Mouse (Mus musculus): ENCODE measurements around the gene Tubgcp2. TPM values are rescaled to one million over a fixed set of nuclear protein-coding genes. Genes with fewer than 3 reads are reported as not detected.
A peak's percentile ranks its signal among the peaks of the same experiment; 100 is the strongest.

Gene Tubgcp2
- polyA plus RNA-seq, 1 experiment from 2014 or later = 58.7 TPM

- Histone ChIP-seq H3K4me2 (replicated peaks) (no peak overlapping the region), H3K9ac (no peak overlapping the region), H3K4me1 (replicated peaks; ENCODE audit: control insufficient read depth, insufficient read depth, low read length) (no peaks in the 10 kb centered on the region), H3K27me3 (ENCODE audit: control insufficient read depth, insufficient read depth, low read length) (no peaks in the 10 kb centered on the region), H3K27ac (no peak overlapping the region), H3K9me3 (ENCODE audit: control insufficient read depth, low read length) (no peaks in the 10 kb centered on the region), H3K36me3 (replicated peaks; ENCODE audit: control insufficient read depth, insufficient read depth) (no peaks in the 10 kb centered on the region), H3K4me3 (replicated peaks; ENCODE audit: low read length) (no peak overlapping the region)
- WGBS = 56% methylated on average over 4 of the region's 4 CpGs
- ATAC-seq (ENCODE audit: low FRiP score) (no peak), DNase-seq (ENCODE audit: low spot score) (no peak)
Observed at GRCm38 (mm10) chr7:139963814-139964213, 72.7 kb downstream of the Tubgcp2 start.

- Histone ChIP-seq H3K4me3 (replicated peaks; ENCODE audit: low read length) (no peak overlapping the region), H3K9me3 (ENCODE audit: control insufficient read depth, low read length) (no peaks in the 10 kb centered on the region), H3K9ac (no peak overlapping the region), H3K27me3 (ENCODE audit: control insufficient read depth, insufficient read depth, low read length) (no peaks in the 10 kb centered on the region), H3K4me1 (replicated peaks; ENCODE audit: control insufficient read depth, insufficient read depth, low read length) (peaks cover 3% of the 10 kb centered on the region; the same call in 1 of the 2 replicates), H3K4me2 (replicated peaks) (no peak overlapping the region), H3K36me3 (replicated peaks; ENCODE audit: control insufficient read depth, insufficient read depth) (no peaks in the 10 kb centered on the region), H3K27ac (no peak overlapping the region)
- ATAC-seq (ENCODE audit: low FRiP score) (no peak), DNase-seq (ENCODE audit: low spot score) (no peak)
- 89% methylated on average over 10 of the region's 10 CpGs for WGBS
Observed at GRCm38 (mm10) chr7:139961141-139961540, 75.3 kb downstream of the Tubgcp2 start.

- ATAC-seq (ENCODE audit: low FRiP score) (peak; percentile 49), DNase-seq (ENCODE audit: low spot score) (no peak)
- H3K36me3 ChIP-seq (replicated peaks; ENCODE audit: control insufficient read depth, insufficient read depth) = no peaks in the 10 kb centered on the region
- H3K9ac ChIP-seq = no peak overlapping the region; the same call in 1 of the 2 replicates
- H3K27me3 ChIP-seq (ENCODE audit: control insufficient read depth, insufficient read depth, low read length) = 0 out of 2 replicates have a peak, but pooled peaks cover 6% of the 10 kb centered on the region
- no peak overlapping the region for H3K27ac ChIP-seq
- 29% methylated on average over 11 of the region's 11 CpGs for WGBS
- no peak overlapping the region for H3K4me2 ChIP-seq (replicated peaks)
- H3K4me1 ChIP-seq (replicated peaks; ENCODE audit: control insufficient read depth, insufficient read depth, low read length) = peaks cover 3% of the 10 kb centered on the region; the same call in 1 of the 2 replicates
- no peaks in the 10 kb centered on the region for H3K9me3 ChIP-seq (ENCODE audit: control insufficient read depth, low read length)
- no peak overlapping the region for H3K4me3 ChIP-seq (replicated peaks; ENCODE audit: low read length)
Observed at GRCm38 (mm10) chr7:139957958-139958357, 78.5 kb downstream of the Tubgcp2 start.

- Histone ChIP-seq H3K27ac (no peak overlapping the region), H3K9ac (no peak overlapping the region), H3K4me1 (replicated peaks; ENCODE audit: control insufficient read depth, insufficient read depth, low read length) (peaks cover 3% of the 10 kb centered on the region; the same call in 1 of the 2 replicates), H3K4me3 (replicated peaks; ENCODE audit: low read length) (no peak overlapping the region), H3K4me2 (replicated peaks) (no peak overlapping the region), H3K27me3 (ENCODE audit: control insufficient read depth, insufficient read depth, low read length) (0 out of 2 replicates have a peak, but pooled peaks cover 6% of the 10 kb centered on the region), H3K36me3 (replicated peaks; ENCODE audit: control insufficient read depth, insufficient read depth) (no peaks in the 10 kb centered on the region), H3K9me3 (ENCODE audit: control insufficient read depth, low read length) (no peaks in the 10 kb centered on the region)
- no peak for DNase-seq (ENCODE audit: low spot score)
- ATAC-seq (ENCODE audit: low FRiP score) = no peak
- 67% methylated on average over 11 of the region's 11 CpGs for WGBS
Observed at GRCm38 (mm10) chr7:139957437-139957836, 79.0 kb downstream of the Tubgcp2 start.

GRCm38 (mm10) chr7:139956658-139957057, 79.8 kb downstream of the Tubgcp2 start:
- H3K9ac ChIP-seq = no peak overlapping the region
- H3K4me1 ChIP-seq (replicated peaks; ENCODE audit: control insufficient read depth, insufficient read depth, low read length) = peaks cover 3% of the 10 kb centered on the region; the same call in 1 of the 2 replicates
- H3K27ac ChIP-seq = no peak overlapping the region
- DNase-seq (ENCODE audit: low spot score) (no peak), ATAC-seq (ENCODE audit: low FRiP score) (no peak)
- H3K36me3 ChIP-seq (replicated peaks; ENCODE audit: control insufficient read depth, insufficient read depth) = no peaks in the 10 kb centered on the region
- no peak overlapping the region for H3K4me3 ChIP-seq (replicated peaks; ENCODE audit: low read length)
- H3K27me3 ChIP-seq (ENCODE audit: control insufficient read depth, insufficient read depth, low read length) = peaks cover 12% of the 10 kb centered on the region; the same call in 1 of the 2 replicates
- no peak overlapping the region for H3K4me2 ChIP-seq (replicated peaks)
- H3K9me3 ChIP-seq (ENCODE audit: control insufficient read depth, low read length) = no peaks in the 10 kb centered on the region
- WGBS = 80% methylated on average over 3 of the region's 3 CpGs

- Histone ChIP-seq H3K9me3 (ENCODE audit: control insufficient read depth, low read length) (no peaks in the 10 kb centered on the region), H3K4me2 (replicated peaks) (no peak overlapping the region), H3K4me3 (replicated peaks; ENCODE audit: low read length) (no peak overlapping the region), H3K27me3 (ENCODE audit: control insufficient read depth, insufficient read depth, low read length) (peaks cover 21% of the 10 kb centered on the region; the same call in 1 of the 2 replicates), H3K4me1 (replicated peaks; ENCODE audit: control insufficient read depth, insufficient read depth, low read length) (peaks cover 4% of the 10 kb centered on the region; the same call in 1 of the 2 replicates), H3K36me3 (replicated peaks; ENCODE audit: control insufficient read depth, insufficient read depth) (no peaks in the 10 kb centered on the region), H3K9ac (no peak overlapping the region), H3K27ac (no peak overlapping the region)
- no peak for ATAC-seq (ENCODE audit: low FRiP score)
- no peak for DNase-seq (ENCODE audit: low spot score)
- WGBS = 83% methylated on average over 4 of the region's 4 CpGs
Observed at GRCm38 (mm10) chr7:139955505-139955904, 81.0 kb downstream of the Tubgcp2 start.

GRCm38 (mm10) chr7:139951991-139952633, 84.4 kb downstream of the Tubgcp2 start:
- peaks cover 7% of the 10 kb centered on the region; the same call in 1 of the 2 replicates for H3K4me1 ChIP-seq (replicated peaks; ENCODE audit: control insufficient read depth, insufficient read depth, low read length)
- peaks cover 51% of the 10 kb centered on the region for H3K27me3 ChIP-seq (ENCODE audit: control insufficient read depth, insufficient read depth, low read length)
- WGBS = 49% methylated on average over 6 of the region's 6 CpGs

GRCm38 (mm10) chr7:139951079-139951478, 85.4 kb downstream of the Tubgcp2 start:
- Histone ChIP-seq H3K4me2 (replicated peaks) (peak overlapping the region; percentile 67), H3K9me3 (ENCODE audit: control insufficient read depth, low read length) (no peaks in the 10 kb centered on the region), H3K27ac (no peak overlapping the region), H3K4me3 (replicated peaks; ENCODE audit: low read length) (peak overlapping the region; percentile 33), H3K9ac (no peak overlapping the region), H3K4me1 (replicated peaks; ENCODE audit: control insufficient read depth, insufficient read depth, low read length) (peaks cover 7% of the 10 kb centered on the region; the same call in 1 of the 2 replicates), H3K27me3 (ENCODE audit: control insufficient read depth, insufficient read depth, low read length) (peaks cover 62% of the 10 kb centered on the region), H3K36me3 (replicated peaks; ENCODE audit: control insufficient read depth, insufficient read depth) (no peaks in the 10 kb centered on the region)
- WGBS = 9% methylated on average over 16 of the region's 16 CpGs
- no peak for ATAC-seq (ENCODE audit: low FRiP score)
- DNase-seq (ENCODE audit: low spot score) = no peak

More at GRCm38 (mm10) chr7:139951991-139952633, 84.4 kb downstream of the Tubgcp2 start:
- H3K4me2 ChIP-seq (replicated peaks) = no peak overlapping the region
- no peaks in the 10 kb centered on the region for H3K9me3 ChIP-seq (ENCODE audit: control insufficient read depth, low read length)
- no peak for ATAC-seq (ENCODE audit: low FRiP score)
- no peak for DNase-seq (ENCODE audit: low spot score)
- H3K4me3 ChIP-seq (replicated peaks; ENCODE audit: low read length) = no peak overlapping the region
- no peak overlapping the region for H3K9ac ChIP-seq
- no peaks in the 10 kb centered on the region for H3K36me3 ChIP-seq (replicated peaks; ENCODE audit: control insufficient read depth, insufficient read depth)
- H3K27ac ChIP-seq = no peak overlapping the region

- WGBS = 1% methylated on average over 33 of the region's 33 CpGs
- no peak for DNase-seq (ENCODE audit: low spot score)
- peaks cover 68% of the 10 kb centered on the region for H3K27me3 ChIP-seq (ENCODE audit: control insufficient read depth, insufficient read depth, low read length)
Observed at GRCm38 (mm10) chr7:139950283-139950971, 86.0 kb downstream of the Tubgcp2 start.

More at GRCm38 (mm10) chr7:139950283-139950971, 86.0 kb downstream of the Tubgcp2 start:
- H3K36me3 ChIP-seq (replicated peaks; ENCODE audit: control insufficient read depth, insufficient read depth) = no peaks in the 10 kb centered on the region
- peak; percentile 40; the same call in 1 of the 2 replicates for ATAC-seq (ENCODE audit: low FRiP score)
- H3K4me2 ChIP-seq (replicated peaks) = peak overlapping the region; percentile 67
- no peak overlapping the region for H3K27ac ChIP-seq
- H3K4me1 ChIP-seq (replicated peaks; ENCODE audit: control insufficient read depth, insufficient read depth, low read length) = peaks cover 7% of the 10 kb centered on the region; the same call in 1 of the 2 replicates
- peak overlapping the region; percentile 33 for H3K4me3 ChIP-seq (replicated peaks; ENCODE audit: low read length)
- H3K9ac ChIP-seq = peak overlapping the region; percentile 37; the same call in 1 of the 2 replicates
- H3K9me3 ChIP-seq (ENCODE audit: control insufficient read depth, low read length) = no peaks in the 10 kb centered on the region

Data from hindbrain, embryonic 14.5 days (tissue).